Mouse (Mus musculus): ENCODE measurements around the gene Cox19. TPM values are rescaled to one million over a fixed set of nuclear protein-coding genes. Genes with fewer than 3 reads are reported as not detected.

Cox19 gene
- total RNA-seq, 2 experiments from 2014 or later: 73.6 to 79.4 TPM

DNA sequence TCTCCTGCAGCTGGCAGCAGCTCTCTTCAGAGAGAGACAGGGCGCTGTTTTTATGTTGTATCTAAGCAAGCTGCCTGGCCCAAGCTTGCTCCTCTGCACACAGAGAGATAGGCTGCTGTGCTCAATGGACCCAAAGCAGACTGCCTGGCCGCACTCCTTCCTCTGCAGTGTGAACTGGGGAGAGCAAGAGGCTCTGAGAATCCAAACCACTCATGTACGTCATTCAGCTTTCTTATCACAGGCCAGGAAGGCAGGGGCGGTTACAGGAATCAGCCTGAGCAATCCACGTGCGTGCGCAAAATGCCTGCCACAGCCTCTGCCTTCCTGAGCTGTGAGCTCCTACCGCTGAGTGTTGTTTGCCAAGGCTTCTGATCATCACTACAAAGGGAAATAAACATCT, 31.5 kb upstream of the Cox19 start:
- peak in 1 of 2 experiments; percentile 46 for DNase-seq (ENCODE audit: low spot score in 2 of 2)

DNA sequence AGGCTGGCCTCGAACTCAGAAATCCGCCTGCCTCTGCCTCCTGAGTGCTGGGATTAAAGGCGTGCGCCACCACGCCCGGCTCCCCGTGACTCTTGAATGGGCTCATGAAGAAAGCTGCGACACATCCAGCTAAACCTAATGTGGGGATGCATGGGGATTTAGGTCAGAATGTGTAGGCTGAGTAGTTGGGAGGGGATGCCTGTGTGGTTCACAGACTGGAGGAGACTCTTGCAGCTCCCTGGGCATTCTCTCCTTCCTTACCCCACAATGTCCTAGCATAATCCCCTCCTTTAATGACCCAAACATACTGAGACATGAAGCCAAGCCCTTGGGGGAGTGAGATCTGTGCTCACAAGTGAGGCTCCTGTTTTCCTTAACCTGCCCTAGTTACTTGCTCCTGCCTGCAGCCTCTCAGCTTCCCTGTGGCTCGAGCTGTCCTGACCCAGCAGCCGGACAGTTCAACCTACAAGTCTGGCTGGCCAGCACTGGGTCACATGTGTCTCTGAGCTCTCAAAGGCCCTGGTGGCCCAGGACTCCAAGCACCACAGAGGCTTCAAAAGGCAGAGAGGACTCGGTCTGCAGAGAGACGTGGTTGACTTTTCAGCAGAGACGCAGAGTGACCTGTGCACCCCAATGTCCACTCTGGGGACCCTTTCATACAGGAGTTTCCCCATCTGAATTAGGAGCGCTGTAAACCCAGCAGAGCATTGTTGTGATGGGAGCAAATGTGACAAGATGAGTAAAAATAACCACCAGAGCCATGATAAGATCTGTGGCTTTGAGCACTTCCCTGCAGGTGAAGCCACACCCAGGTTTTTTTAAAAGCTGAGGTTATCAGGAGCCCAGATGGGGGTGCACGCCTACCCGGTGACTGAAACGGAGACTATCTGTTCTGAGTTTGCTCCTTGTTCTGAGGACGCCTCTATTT, 30.6 kb upstream of the Cox19 start:
- no peak for DNase-seq (ENCODE audit: low spot score in 2 of 2)

DNA sequence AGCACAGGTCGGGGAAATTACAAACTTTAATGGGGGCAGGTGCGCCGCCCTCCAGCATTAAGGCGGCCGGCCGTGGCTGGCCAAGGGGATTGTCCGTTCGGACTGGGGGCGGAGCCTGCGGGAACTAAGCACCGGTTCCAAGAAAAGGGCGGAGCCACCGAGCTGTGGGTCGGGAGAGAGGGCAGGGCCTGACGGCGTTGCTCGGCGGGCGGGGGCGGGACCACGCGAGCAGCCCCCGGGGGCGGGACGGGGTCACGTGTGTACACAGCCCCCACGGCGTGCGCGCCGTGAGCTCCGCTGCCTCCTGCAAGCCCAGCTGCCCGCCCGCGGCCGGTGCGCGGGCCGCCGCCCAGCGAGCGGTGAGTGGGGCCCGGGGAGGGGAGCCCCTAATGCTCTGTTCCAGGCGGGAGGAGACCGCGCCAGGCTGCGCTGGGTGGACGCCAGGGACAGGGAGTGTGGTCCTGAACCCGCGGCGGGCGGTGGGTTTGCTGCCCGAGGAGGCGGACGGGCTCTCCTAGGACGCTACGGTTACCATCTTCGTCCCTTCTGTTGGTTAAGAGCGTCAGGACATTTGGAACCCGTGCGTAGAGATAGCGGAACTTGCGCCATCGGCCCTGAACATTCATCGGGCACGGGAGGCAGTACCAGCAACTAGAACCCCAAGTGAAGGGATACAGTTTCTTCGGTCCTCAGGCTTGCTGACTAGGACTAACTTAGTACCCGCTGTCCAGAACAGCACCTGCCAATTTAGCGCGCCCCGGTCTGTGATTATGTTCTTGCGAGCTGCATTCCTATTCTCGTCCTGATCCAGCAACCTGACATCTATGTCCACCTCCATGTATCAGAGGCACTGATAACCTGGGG, 29.4 kb upstream of the Cox19 start:
- DNase-seq (ENCODE audit: low spot score in 2 of 2): peak; percentile 79 to 90

DNA sequence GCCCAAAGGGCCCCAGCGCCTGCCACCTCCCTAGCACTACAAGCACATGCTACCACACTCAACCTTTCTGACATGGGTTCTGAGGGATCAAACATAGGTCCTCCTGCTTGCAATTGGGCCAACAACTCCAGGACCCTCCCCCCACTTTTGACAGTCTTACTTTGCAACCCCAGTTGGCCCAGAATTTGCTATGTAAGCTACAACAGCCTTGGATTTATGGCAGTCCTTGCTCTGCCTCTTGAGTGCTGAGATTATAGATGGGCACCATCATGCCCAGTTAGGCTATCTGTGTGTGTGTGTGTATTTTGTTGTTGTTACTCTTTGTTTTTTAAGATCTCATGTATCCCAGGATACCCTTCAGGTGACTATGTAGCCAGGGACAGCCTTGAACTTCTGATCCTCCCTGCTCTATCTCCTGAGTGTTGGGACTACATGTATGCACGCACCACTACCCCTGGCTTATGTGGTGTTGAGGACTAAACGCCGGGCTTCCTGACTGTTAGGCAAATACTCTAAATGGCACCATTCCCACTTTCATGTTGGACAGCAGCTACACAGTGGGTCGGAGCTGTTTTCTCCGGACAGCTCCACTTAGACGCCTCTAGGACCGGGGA, 28.7 kb upstream of the Cox19 start:
- no peak for DNase-seq (ENCODE audit: low spot score in 2 of 2)

DNA sequence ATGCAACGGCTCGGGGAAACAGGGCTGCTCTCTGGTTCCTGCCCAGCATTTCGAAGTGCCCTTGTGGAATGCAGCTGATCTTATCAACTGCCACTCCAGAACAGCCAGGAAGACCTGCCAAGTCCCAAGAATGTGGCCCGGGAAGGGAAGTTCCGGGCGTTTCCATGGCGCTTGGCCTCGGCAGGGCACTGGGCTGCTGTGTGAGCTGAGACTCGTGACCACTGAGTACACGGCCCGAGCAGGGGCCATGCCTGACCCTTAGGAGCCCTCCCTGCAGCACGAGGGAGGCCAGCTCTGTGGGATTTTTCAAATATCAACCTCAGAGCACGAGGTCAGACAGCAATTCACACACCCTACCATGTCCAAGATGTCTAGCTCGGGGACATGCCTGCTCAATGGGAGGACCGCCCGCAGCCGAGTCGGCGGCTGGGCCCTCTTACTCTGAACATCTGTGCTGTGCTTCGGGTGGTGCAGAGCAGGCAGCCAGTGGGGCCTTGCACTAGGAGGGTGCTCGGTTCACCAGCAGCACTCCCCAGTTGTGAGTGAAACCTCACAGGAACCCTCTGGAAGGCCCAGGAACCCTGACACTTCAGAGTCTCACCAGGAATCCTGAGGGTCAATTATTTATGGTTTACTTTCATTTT, 27.9 kb upstream of the Cox19 start:
- no peak for DNase-seq (ENCODE audit: low spot score in 2 of 2)

DNA sequence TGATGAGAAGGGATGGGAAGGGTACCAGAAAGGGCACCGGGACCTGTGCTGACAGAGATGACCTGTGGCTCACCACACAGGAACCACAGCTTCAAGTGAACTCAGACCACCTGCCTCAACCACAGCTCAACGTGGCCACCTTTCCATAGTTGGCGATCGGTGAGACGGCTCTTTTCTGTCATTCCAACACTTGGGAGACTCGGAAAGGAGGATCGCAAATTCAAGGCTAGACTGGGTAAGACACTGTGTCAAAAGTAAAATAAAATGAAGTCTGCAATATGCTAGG, 27.0 kb upstream of the Cox19 start:
- DNase-seq (ENCODE audit: low spot score in 2 of 2): no peak

DNA sequence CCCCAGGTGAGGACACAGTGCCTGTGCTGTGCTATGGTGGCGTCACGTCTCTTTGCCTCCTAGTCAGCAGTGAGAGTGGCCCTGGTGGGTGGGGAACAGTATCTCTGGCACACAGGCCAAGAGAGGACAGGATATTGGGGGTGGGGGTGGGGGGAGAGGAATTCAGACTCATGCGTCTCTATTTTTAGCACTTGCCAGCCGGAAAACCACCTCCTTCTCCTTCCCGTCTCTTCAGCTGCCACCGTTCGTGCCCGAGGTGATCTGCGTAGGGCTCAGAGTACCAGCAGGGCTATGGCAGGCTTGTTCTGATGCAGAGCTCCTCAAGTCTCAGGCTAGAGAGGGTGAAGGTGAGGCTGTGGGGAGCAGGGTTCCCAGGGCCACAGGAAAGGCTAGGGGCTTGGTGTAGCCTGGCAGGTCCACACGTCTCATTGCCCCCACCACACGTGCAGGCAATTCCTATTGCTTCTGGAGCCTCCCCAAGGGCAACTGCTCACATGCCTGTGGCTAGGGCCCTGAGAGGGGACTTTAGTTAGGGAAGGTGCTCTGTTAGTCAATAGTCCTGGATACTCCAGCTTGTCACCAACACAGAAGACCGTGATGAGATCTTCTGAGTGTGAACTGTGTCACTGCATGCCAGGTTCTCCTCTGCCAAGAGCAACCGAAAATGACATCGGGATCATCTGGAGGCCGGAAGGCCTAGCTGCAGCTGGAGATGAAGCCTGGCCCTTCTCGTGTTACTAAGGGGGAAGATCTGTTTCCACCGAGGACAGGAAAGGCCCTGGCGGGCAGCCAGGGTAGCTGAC, 26.5 kb upstream of the Cox19 start, which contains the start of gene Gpr146:
Gene Gpr146, plus strand, starts transcription at position 230 of the 803 bp plus-strand sequence.
- no peak for DNase-seq (ENCODE audit: low spot score in 2 of 2)

DNA sequence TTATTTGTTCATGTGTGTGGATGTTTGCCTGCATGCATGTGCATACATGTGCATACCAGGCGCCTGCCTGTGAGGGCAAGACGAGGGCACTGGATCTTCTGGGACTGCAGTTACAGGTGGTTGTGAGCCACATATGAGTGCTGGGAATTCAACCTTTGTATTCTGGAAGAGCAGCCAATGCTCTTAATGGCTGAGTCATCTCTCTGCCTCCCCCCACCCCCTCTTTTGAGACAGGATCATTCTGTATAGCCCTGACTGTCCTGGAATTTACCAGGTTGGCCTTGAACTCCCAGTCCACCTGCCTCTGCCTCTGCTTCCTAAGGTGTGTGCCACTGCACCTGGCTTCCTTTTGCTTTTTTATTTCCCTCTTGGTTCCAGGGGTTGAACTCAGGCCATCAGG, 23.6 kb upstream of the Cox19 start:
- DNase-seq (ENCODE audit: low spot score in 2 of 2): no peak

DNA sequence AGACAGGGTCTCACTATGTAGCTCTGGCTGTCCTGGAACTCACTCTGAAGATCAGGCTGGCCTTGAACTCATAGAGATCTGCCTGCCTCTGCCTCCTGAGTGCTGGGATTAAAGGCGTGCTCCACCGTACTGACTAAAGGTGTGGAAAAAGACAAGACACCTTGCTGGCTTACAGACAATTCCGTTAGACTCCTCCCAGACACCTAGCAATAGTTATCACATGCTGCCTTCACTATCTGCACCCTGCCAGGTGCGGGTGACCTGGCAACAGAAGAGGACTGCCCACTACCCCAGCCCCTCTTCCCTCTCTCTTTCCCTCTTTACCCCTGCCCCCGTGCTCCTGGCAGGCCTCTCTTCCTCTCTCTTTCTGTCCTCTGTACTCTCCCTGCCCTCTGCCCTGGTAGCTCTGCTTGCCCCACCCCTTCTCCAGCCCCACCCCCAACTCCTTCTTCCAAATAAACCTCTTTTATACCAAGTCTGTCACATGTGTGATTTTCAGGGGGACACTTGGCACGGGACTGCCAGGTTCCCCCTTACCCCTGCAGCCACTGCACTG, 22.7 kb upstream of the Cox19 start:
- DNase-seq (ENCODE audit: low spot score in 2 of 2): no peak

DNA sequence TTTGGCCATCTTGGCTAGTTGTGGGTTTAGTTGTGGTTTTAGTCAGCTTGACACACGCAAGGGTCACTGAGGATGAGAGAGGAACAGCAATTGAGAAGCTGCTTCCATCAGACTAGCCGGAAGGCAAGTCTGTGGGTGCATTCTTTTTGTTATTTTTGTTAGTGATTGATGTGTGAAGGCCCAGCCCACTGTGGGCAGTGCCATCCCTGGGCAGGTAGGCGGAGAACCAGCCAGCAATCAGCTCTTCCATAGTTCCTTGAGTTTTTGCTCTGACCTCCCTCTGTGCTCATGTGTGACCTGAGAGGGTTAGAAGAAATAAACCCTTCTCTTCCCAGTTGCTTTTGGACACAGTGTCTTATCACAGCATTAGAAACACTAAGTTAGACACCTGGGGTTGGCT, 21.9 kb upstream of the Cox19 start:
- DNase-seq (ENCODE audit: low spot score in 2 of 2): no peak

DNA sequence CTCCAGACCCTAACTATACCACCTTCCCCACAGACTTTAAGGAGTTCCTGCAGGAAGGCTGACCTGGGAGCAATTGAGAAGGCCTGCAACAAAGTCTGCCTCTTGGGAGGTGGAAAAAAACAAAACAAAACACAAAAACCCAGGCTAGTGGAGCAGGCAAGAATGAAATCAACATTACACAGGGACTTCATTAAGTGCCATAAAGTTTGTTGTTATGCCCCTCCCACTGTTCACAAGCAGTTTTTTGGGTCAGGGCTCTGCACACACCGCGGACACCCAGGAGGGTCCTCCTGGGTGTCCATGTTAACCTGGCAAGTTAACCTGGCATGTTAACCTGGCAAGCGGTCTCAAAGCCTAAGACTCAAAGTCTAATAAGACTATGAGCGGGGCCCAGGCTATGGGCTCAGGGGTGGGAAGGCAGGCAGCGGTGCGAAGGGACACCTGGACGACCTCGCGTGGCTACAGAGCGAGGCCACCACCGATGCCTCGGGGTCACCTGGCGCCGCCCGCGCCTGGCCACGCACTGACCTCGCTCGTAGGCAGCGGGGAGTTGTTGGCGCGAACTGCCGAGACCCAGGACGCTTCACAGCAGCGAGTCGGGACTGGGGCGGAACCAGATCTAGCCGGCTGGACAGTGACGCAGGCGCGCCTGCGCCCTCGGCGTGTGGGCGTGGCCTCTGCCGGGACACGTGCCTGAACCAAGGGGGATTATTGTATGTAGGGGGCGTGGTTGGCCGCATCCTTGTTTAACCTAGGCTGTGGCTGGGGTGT, 20.6 kb upstream of the Cox19 start:
- DNase-seq (ENCODE audit: low spot score in 2 of 2): peak; percentile 81 to 87

DNA sequence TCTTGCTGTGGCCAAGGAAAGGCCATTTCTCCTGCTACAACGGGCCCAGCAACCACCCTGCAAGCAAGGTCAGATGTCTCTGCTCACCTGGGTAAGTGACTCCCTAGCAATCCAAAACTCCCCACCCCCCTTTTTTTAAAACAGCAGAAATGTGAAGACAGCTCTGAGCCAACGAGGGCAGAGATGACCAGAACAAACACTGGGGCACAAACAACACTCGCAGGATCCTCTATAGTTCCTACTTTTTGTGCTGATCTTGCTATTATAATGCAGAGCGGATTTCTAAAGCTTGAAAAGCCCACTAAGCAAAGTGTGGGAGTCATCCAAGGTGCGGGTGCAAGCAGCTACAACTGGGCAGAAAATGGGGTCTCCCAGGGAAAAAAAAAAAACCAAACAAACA, 19.9 kb upstream of the Cox19 start:
- no peak for DNase-seq (ENCODE audit: low spot score in 2 of 2)

DNA sequence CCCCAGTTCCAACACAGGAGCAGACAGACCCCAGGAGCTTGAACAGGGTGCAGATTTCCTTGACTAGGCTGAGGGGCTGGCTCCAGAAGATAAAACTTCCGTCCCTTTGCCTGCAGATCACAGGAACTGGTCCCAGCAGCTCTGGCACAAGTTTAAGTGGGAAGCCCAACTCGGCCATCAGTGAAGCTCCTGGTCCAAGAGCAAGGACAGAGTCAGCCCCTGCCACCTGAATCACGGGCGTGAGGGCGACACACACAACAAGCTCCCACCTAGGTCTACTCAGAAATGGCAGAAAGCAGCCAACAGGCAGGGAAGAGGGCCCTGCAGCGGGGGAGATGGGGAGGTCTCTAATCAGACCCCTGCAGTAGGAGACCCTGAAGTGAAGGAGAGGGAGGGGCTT, 19.1 kb upstream of the Cox19 start:
- no peak for DNase-seq (ENCODE audit: low spot score in 2 of 2)

DNA sequence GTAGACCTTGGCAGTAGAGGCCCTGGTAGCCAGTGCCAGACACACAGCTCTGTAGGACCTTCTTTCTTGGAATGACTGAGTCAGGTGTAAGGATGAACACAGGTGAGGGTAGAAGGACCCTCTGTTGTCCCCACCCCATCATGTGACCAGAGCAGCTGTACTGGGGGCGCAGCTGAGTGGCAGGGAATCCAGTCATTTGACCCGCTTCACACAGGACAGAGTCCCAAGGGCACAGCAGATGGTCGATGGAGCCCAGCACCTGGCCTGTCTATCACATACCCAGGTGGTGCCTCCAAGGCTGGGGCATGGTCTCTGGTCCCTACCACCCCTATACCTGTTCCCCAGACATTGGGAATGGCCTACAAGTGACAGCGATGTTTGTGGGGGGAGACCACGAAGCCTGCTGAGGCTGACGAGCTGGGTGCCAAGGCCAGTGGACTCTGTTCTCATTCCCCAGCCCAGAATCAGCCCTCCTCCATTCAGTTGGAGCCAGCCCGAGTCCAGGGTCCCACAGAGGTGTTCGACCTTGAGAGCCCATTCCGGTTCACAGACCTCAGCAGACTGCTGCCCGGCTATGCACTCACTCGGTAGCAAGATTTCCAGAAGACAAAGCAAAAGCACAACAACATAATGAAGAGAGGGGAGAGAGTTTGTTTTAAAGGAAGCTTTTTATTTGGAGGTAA, 17.6 kb upstream of the Cox19 start:
- no peak for DNase-seq (ENCODE audit: low spot score in 2 of 2)

DNA sequence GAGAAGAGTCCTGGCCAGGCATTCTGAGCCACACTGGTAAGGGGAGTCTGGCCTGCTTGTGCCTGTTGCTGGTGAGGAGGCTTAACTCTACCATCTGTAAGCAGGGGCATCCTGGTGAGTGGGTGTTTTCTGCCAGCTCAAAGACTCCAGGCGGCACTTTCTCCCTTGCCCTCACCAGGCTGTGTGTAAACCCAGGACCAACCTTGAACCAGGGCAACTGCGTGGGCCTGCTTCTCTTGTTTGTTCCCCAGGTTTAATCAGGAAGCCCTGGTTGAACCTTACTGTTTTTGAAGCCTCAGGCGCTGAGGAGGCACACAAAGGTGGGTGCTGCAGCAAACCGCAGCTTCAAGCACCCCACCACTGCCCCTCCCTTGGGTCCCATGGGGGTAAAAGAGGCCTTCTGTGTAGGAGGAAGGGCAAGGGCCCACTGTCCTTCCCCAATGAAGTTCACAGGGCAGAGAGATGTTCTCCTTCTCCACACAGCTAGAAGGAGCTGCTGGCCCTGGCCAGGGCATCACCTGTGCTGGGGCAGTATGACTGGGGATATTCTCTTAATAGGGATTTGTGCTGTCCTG, 16.8 kb upstream of the Cox19 start:
- DNase-seq (ENCODE audit: low spot score in 2 of 2): no peak

DNA sequence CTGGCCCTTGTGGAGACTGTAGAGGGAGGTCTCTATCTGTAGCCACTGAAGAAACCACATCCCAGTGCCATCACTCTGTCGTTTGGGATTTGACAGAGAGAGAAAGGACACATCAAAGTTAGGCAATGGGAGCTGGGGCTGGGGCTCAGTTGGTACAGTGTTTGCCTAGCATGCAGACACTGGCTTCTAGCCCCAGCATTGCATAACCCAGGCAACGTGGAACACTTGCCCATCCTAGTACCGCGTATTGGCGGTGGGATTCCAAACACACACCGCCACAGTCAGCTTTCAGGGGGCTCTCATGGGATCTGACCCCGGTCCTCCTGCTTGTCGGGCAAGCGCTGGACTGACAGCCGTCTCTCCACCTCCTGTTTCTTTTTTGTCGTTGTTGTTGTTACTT, 15.3 kb upstream of the Cox19 start:
- DNase-seq (ENCODE audit: low spot score in 2 of 2): no peak

DNA sequence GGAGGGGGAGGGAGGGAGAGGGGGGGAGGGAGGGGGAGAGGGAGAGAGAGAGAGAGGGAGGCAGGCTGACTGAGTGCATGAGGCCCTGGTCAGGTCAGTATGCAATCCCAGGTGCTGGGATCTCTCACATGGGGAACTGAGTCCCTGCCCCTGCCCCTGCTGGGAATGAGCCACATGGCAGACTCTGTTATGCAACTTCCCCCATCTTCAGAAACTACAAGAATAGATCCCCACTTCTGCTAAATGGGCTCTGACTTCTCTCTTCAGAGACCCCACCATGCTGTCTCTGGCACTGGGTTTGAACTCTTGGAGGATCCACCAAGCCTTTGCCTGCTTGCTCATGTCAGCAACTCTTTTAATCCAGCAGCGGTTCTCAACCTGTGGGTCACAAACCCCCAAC, 14.6 kb upstream of the Cox19 start:
- DNase-seq (ENCODE audit: low spot score in 2 of 2): peak in 1 of 2 experiments; percentile 42

DNA sequence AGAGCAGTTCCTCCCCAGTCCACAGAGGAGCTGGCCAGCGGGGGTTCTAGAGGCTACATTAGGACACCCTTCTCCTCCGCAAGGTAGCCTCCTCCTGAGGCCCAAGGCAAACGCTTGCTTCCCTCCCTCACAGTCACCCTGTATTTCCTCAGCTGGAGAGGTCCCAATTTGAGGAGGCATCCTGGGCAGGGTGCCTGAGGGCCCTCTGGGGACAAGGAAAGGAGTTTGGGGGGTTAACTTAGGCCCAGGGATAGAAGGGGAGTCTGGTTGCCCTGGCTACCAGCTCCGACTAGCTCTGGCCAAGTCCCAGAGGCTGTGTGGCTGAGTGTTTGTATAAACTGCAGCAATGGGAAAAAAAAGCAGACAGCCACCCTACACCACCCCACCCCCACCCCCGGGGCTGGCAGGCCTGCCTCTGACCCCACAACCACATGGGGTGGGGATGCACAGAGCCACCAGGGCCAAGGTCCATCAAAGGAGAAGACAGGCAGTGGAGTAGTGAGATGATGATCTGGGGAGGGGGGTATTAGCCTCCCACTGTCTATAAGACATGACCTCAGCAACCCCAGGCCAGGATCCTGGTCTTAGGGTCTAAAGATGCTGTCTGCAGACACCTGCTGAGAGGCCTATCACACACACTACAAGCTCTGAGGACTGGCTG, 13.8 kb upstream of the Cox19 start:
- DNase-seq (ENCODE audit: low spot score in 2 of 2): peak in 1 of 2 experiments; percentile 52

Measured in layer of hippocampus, postnatal 14 days (tissue).